Mouse (Mus musculus) liver, adult 2 months (tissue): ENCODE data around the gene Gm20388.

Source experiments
- CTCF ChIP-seq: fragments of 200-500 bp; IDR thresholded peaks from 2 replicates; pipeline ENCODE4 v1.5.1; 2011; ENCODE audit warnings: low read depth, low read length, control low read depth
- POLR2A ChIP-seq: fragments of 200-500 bp; IDR thresholded peaks from 2 replicates; pipeline ENCODE4 v1.6.1; 2011; ENCODE audit warnings: low read length, control low read depth; ENCODE audit not compliant: insufficient read depth; ENCODE audit errors: extremely low read depth

GRCm38 (mm10) chr8:120075347-120075746 is 164.7 kb downstream of the Gm20388 start:
- TF ChIP-seq POLR2A (no peak), CTCF (no peak)
